Mouse (Mus musculus): Measurements from ENCODE around the gene Faap24. TPM values are rescaled to one million over a fixed set of nuclear protein-coding genes. Genes with fewer than 3 reads are reported as not detected.

Gene Faap24
- polyA plus RNA-seq, 1 experiment from 2014 or later, result 20.1 TPM

DNA sequence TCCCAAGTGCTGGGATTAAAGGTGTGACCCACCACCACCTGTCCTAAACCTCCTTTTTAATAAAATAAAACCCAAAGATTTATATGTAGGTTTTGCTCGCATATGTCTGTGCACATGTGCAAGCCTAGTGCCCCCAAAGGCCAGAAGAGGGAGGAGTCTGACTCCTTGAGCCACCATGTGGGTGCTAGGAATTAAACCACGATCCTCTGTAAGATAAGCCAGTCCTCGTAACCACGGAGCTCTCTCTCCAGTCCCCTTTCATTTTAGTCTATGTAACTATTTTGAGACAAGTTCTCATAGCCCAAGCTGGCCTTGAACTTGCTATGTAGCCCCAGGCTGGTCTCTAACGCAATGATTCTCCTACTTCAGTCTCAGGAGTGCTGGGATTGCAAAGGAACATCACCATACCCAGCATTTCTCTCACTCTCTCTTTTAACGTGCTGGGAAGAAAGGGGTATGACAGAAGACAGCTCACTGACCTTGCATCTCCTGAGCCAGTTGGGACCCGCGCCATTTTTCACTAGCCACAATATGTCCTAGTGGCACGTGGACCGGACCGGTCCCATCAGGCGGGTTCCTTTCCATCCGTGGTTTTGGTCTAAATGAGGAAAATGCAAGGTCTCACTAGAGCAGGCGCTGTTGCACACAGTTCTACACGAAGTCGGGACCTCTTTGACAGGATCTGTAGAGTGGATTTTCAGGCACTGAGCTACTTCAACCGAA, 741 bp downstream of the Faap24 start:
- no peaks in the 10 kb centered on the region for H3K4me1 ChIP-seq (ENCODE audit: control insufficient read depth, insufficient read depth, low read length)
- no peaks in the 10 kb centered on the region for H3K9me3 ChIP-seq (replicated peaks; ENCODE audit: control insufficient read depth, low read length)
- H3K27ac ChIP-seq (replicated peaks; ENCODE audit: low read depth, low read length), result no peak overlapping the region
- H3K27me3 ChIP-seq (ENCODE audit: control insufficient read depth, insufficient read depth, low read length), result no peaks in the 10 kb centered on the region
- no peak for ATAC-seq (replicated peaks; ENCODE audit: insufficient number of reproducible peaks, low FRiP score, low TSS enrichment, low read depth)
- peak overlapping the region; percentile 43 for H3K9ac ChIP-seq (replicated peaks; ENCODE audit: low read length)
- no peaks in the 10 kb centered on the region for H3K36me3 ChIP-seq (replicated peaks; ENCODE audit: control insufficient read depth, insufficient read depth, low read depth, low read length)
- 12% methylated on average over 17 of the region's 17 CpGs for WGBS
- H3K4me3 ChIP-seq (ENCODE audit: low read depth, low read length), result peak overlapping the region; percentile 67
- H3K4me2 ChIP-seq (ENCODE audit: low read depth, low read length), result peak overlapping the region; percentile 73
- no peak for DNase-seq (ENCODE audit: low spot score)

DNA sequence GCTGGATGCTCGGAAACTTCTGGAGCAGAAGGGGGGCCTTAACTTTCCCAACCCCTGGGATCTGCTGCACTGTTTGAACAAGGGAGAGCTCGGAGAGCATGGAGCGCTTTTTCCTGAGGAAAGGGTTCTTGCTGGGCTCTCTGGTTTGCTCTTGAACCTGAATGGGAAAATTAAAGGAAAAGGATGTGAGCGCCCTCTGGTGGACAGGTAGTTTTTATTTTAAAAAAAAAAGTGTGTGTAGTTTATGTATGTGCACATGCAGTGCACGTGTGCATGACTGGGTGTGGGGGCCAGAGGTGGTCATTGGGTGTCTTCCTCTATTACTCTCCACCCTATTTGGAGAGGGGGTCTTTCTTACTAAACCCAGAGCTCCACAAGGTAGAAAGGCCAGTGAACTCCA, 3.7 kb downstream of the Faap24 start:
- H3K9ac ChIP-seq (replicated peaks; ENCODE audit: low read length), result no peak overlapping the region
- no peak overlapping the region for H3K4me2 ChIP-seq (ENCODE audit: low read depth, low read length)
- ATAC-seq (replicated peaks; ENCODE audit: insufficient number of reproducible peaks, low FRiP score, low TSS enrichment, low read depth) (no peak), DNase-seq (ENCODE audit: low spot score) (peak; percentile 55)
- H3K27me3 ChIP-seq (ENCODE audit: control insufficient read depth, insufficient read depth, low read length), result no peaks in the 10 kb centered on the region
- no peaks in the 10 kb centered on the region for H3K9me3 ChIP-seq (replicated peaks; ENCODE audit: control insufficient read depth, low read length)
- no peaks in the 10 kb centered on the region for H3K4me1 ChIP-seq (ENCODE audit: control insufficient read depth, insufficient read depth, low read length)
- H3K4me3 ChIP-seq (ENCODE audit: low read depth, low read length), result no peak overlapping the region
- H3K36me3 ChIP-seq (replicated peaks; ENCODE audit: control insufficient read depth, insufficient read depth, low read depth, low read length), result no peaks in the 10 kb centered on the region
- whole genome bisulfite sequencing, result 57% methylated on average over 5 of the region's 5 CpGs
- H3K27ac ChIP-seq (replicated peaks; ENCODE audit: low read depth, low read length), result no peak overlapping the region

DNA sequence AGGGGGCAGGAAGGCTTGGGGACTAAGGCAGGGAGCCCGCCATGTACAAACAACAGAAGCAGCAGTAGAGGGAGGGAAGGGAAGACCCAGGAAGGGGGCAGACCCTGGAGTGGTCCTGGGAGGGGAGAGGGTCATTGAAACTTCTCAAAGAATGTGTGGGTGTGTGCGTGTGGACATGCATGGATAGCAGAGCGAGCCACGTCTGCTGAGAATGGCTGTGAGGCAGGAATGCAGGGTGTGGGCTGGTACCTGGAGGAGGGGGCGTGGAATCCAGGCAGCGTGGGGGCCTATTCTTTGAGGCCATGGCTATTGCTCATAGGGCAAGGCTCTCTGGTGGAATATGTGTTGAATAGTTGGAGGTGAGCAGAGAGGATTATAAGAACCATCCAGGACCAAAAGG, 7.9 kb downstream of the Faap24 start:
- no peak overlapping the region for H3K27ac ChIP-seq (replicated peaks; ENCODE audit: low read depth, low read length)
- H3K4me2 ChIP-seq (ENCODE audit: low read depth, low read length), result no peak overlapping the region
- no peaks in the 10 kb centered on the region for H3K9me3 ChIP-seq (replicated peaks; ENCODE audit: control insufficient read depth, low read length)
- DNase-seq (ENCODE audit: low spot score) (no peak), ATAC-seq (replicated peaks; ENCODE audit: insufficient number of reproducible peaks, low FRiP score, low TSS enrichment, low read depth) (no peak)
- 54% methylated on average over 6 of the region's 6 CpGs for WGBS
- H3K9ac ChIP-seq (replicated peaks; ENCODE audit: low read length), result no peak overlapping the region
- H3K27me3 ChIP-seq (ENCODE audit: control insufficient read depth, insufficient read depth, low read length), result no peaks in the 10 kb centered on the region
- no peaks in the 10 kb centered on the region for H3K4me1 ChIP-seq (ENCODE audit: control insufficient read depth, insufficient read depth, low read length)
- H3K36me3 ChIP-seq (replicated peaks; ENCODE audit: control insufficient read depth, insufficient read depth, low read depth, low read length), result no peaks in the 10 kb centered on the region
- H3K4me3 ChIP-seq (ENCODE audit: low read depth, low read length), result no peak overlapping the region

DNA sequence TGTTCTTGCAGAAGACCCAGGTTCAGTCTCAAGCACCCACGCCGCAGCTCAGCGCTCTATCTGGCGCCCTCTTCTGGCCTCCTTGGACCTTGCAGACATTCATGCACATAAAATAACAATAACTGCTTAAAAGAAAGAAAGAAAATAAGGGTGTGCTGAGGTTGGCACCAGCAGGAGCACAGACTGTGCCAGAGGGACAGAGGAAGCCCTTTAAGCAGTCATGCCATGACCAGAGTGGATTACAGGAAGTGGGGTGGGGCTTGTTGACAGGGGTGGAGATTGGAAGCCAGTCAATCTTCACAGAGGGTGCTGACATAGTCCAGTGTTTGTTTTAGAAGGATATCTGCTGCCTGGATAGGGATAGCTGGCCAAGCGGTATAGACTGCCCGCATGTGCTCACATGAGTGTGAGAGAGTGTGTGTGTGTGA, 10.1 kb downstream of the Faap24 start:
- Histone ChIP-seq H3K4me1 (ENCODE audit: control insufficient read depth, insufficient read depth, low read length) (no peaks in the 10 kb centered on the region), H3K27me3 (ENCODE audit: control insufficient read depth, insufficient read depth, low read length) (no peaks in the 10 kb centered on the region), H3K27ac (replicated peaks; ENCODE audit: low read depth, low read length) (no peak overlapping the region), H3K4me3 (ENCODE audit: low read depth, low read length) (no peak overlapping the region), H3K9ac (replicated peaks; ENCODE audit: low read length) (no peak overlapping the region), H3K9me3 (replicated peaks; ENCODE audit: control insufficient read depth, low read length) (no peaks in the 10 kb centered on the region), H3K4me2 (ENCODE audit: low read depth, low read length) (no peak overlapping the region), H3K36me3 (replicated peaks; ENCODE audit: control insufficient read depth, insufficient read depth, low read depth, low read length) (no peaks in the 10 kb centered on the region)
- ATAC-seq (replicated peaks; ENCODE audit: insufficient number of reproducible peaks, low FRiP score, low TSS enrichment, low read depth) (no peak), DNase-seq (ENCODE audit: low spot score) (no peak)
- WGBS, result 60% methylated on average over 6 of the region's 6 CpGs

DNA sequence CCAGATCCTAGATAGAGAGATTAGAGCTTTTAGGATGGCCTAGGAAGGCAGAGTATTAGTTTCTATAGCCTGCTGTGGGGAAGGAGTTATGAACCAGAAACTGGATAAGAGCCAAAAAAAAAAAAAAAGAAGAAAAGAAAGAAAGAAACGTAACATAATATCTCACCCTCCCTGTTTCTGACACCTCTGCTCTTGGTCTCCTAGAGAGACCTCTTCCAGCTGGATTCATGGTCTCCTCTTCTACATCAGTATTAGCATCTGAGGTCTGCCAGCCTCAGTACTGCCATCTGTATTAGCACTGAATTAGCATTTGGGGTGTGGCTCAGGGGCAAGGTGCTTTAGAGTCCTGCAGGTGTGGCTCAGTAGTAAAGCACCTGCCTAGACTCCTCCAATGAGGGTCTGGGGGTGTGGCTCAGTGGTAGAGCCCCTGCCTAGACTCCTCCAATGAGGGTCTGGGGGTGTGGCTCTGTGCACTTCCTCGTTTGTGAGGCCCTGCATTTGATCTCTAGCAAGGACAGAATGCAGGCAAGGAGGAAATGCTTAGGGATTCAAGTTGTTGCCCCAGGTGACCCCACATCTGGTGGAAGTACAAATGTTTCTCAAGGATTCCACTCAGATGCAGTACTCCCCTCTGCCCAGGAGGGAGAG, 13.8 kb downstream of the Faap24 start:
- ATAC-seq (replicated peaks; ENCODE audit: insufficient number of reproducible peaks, low FRiP score, low TSS enrichment, low read depth), result no peak
- Histone ChIP-seq H3K9ac (replicated peaks; ENCODE audit: low read length) (no peak overlapping the region), H3K27me3 (ENCODE audit: control insufficient read depth, insufficient read depth, low read length) (no peaks in the 10 kb centered on the region), H3K4me2 (ENCODE audit: low read depth, low read length) (no peak overlapping the region), H3K36me3 (replicated peaks; ENCODE audit: control insufficient read depth, insufficient read depth, low read depth, low read length) (no peaks in the 10 kb centered on the region), H3K9me3 (replicated peaks; ENCODE audit: control insufficient read depth, low read length) (no peaks in the 10 kb centered on the region), H3K27ac (replicated peaks; ENCODE audit: low read depth, low read length) (no peak overlapping the region), H3K4me3 (ENCODE audit: low read depth, low read length) (no peak overlapping the region), H3K4me1 (ENCODE audit: control insufficient read depth, insufficient read depth, low read length) (no peaks in the 10 kb centered on the region)
- WGBS, result 56% methylated on average over 2 of the region's 2 CpGs
- DNase-seq (ENCODE audit: low spot score), result no peak

DNA sequence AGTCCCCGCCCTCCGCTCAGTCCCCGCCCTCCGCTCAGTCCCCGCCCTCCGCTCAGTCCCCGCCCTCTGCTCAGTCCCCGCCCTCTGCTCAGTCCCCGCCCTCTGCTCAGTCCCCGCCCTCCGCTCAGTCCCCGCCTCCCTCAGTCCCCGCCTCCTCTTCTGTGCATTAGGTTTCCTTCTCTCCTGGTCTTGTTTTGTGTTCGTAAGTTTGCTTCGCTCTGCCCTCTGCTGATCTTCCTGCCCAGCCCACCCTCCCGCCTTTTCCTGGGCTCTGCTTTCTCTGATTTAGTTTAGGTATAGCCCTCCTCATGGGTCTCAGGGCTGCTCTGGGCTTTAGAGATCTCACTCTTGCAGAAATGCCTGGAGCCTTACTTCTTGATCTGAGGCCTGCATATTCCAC, 14.8 kb downstream of the Faap24 start:
- ATAC-seq (replicated peaks; ENCODE audit: insufficient number of reproducible peaks, low FRiP score, low TSS enrichment, low read depth) (no peak), DNase-seq (ENCODE audit: low spot score) (no peak)
- 34% methylated on average over 16 of the region's 16 CpGs for WGBS
- Histone ChIP-seq H3K9me3 (replicated peaks; ENCODE audit: control insufficient read depth, low read length) (no peaks in the 10 kb centered on the region), H3K4me3 (ENCODE audit: low read depth, low read length) (no peak overlapping the region), H3K4me1 (ENCODE audit: control insufficient read depth, insufficient read depth, low read length) (no peaks in the 10 kb centered on the region), H3K27ac (replicated peaks; ENCODE audit: low read depth, low read length) (no peak overlapping the region), H3K4me2 (ENCODE audit: low read depth, low read length) (no peak overlapping the region), H3K36me3 (replicated peaks; ENCODE audit: control insufficient read depth, insufficient read depth, low read depth, low read length) (no peaks in the 10 kb centered on the region), H3K27me3 (ENCODE audit: control insufficient read depth, insufficient read depth, low read length) (no peaks in the 10 kb centered on the region), H3K9ac (replicated peaks; ENCODE audit: low read length) (no peak overlapping the region)

DNA sequence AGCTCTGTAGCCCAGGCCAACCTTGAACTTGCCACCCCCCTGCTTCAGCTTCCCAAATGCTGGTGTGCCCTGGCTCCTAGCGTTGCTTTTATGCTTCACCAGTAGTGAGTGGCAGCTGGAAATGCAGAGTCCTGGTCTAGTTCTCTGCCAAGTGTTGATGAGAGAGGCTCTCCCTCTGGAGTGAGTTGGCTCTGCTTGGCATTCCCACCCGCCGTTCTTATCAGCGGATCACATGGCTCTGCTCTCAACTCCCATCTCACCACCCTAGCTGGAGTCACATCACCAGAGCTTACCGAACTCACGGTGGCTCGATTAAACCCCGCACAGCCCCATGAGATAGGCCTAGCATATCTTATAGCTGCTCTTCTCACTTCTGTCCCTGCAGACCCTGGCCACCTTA, 16.3 kb downstream of the Faap24 start:
- no peak overlapping the region for H3K4me2 ChIP-seq (ENCODE audit: low read depth, low read length)
- H3K27me3 ChIP-seq (ENCODE audit: control insufficient read depth, insufficient read depth, low read length), result no peaks in the 10 kb centered on the region
- WGBS, result 90% methylated on average over 8 of the region's 8 CpGs
- DNase-seq (ENCODE audit: low spot score) (no peak), ATAC-seq (replicated peaks; ENCODE audit: insufficient number of reproducible peaks, low FRiP score, low TSS enrichment, low read depth) (no peak)
- H3K9me3 ChIP-seq (replicated peaks; ENCODE audit: control insufficient read depth, low read length), result no peaks in the 10 kb centered on the region
- no peak overlapping the region for H3K4me3 ChIP-seq (ENCODE audit: low read depth, low read length)
- H3K27ac ChIP-seq (replicated peaks; ENCODE audit: low read depth, low read length), result no peak overlapping the region
- no peaks in the 10 kb centered on the region for H3K36me3 ChIP-seq (replicated peaks; ENCODE audit: control insufficient read depth, insufficient read depth, low read depth, low read length)
- H3K4me1 ChIP-seq (ENCODE audit: control insufficient read depth, insufficient read depth, low read length), result no peaks in the 10 kb centered on the region
- H3K9ac ChIP-seq (replicated peaks; ENCODE audit: low read length), result no peak overlapping the region

DNA sequence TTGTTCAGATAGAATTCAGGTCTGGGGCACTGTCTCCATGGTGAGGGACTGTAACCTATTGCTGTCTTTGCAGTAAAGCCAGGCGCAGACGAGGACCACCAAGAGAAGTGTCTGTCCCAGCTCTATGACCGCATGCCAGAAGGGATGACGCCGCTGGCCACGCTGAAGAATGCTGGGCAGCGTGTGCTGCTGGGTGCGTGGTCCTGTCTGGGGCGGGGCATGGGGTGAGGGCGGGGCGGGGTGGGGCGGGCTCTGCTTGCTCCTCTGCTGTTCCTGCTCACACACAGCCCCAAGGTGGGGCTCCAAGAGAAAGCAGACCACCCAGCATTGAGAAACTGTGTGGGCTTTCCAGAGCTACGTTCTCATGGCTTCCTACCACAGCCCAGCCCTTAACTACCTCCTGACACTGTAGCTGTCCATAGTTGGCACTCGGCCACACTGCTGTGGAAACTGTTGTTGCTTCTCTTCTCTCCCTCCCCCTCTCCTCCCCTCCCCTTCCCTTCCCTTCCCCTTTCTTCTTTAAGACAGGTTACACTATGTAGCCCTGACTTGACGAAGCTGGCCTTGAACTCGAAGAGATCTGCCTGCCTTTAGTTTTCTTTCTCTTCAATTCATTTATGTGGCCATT, 17.0 kb downstream of the Faap24 start:
- ATAC-seq (replicated peaks; ENCODE audit: insufficient number of reproducible peaks, low FRiP score, low TSS enrichment, low read depth) (0 out of 2 replicates have a peak, but pooled peaks have one; percentile 27), DNase-seq (ENCODE audit: low spot score) (no peak)
- Histone ChIP-seq H3K4me3 (ENCODE audit: low read depth, low read length) (no peak overlapping the region), H3K4me1 (ENCODE audit: control insufficient read depth, insufficient read depth, low read length) (no peaks in the 10 kb centered on the region), H3K9ac (replicated peaks; ENCODE audit: low read length) (no peak overlapping the region), H3K4me2 (ENCODE audit: low read depth, low read length) (no peak overlapping the region), H3K27me3 (ENCODE audit: control insufficient read depth, insufficient read depth, low read length) (no peaks in the 10 kb centered on the region), H3K9me3 (replicated peaks; ENCODE audit: control insufficient read depth, low read length) (no peaks in the 10 kb centered on the region), H3K36me3 (replicated peaks; ENCODE audit: control insufficient read depth, insufficient read depth, low read depth, low read length) (no peaks in the 10 kb centered on the region), H3K27ac (replicated peaks; ENCODE audit: low read depth, low read length) (no peak overlapping the region)
- WGBS, result 38% methylated on average over 16 of the region's 16 CpGs
